Mouse (Mus musculus): ENCODE measurements around the gene Nkrf.

DNA sequence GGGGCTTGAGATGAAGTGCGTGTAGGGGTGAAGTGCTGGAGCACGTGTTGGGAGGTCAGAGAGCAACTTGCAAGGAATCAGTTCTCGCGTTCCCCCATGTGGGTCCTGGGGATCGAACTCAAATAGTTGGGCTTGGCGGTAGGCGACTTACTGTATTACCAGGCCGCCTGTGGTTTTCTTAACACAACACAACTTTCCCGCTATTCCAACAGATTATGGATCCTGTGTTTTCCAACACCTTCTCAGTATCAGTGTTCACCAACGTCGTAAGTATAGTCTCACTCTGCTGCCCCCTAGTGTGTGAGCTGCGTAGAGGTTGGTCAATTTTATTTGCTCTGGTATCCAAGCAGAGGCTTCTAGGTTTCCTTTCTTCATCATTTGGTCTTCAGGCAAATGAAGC, 8.6 kb upstream of the Nkrf start:
- TF ChIP-seq CHD2 (IDR thresholded peaks at IDR 0.05; ENCODE audit: low read depth, low read length) (no peak), MAFK (IDR thresholded peaks at IDR 0.05; ENCODE audit: insufficient read depth, low read depth, low read length) (no peak), ZNF384 (IDR thresholded peaks at IDR 0.05; ENCODE audit: low read depth, low read length) (no peak), ZC3H11A (IDR thresholded peaks at IDR 0.05; ENCODE audit: borderline replicate concordance, low read depth, low read length) (no peak), HCFC1 (IDR thresholded peaks at IDR 0.05; ENCODE audit: borderline replicate concordance, insufficient read depth, low read length) (no peak)

All from ES-E14 (cell line).